Mouse (Mus musculus) liver, embryonic 11.5 days (tissue): Measurements from ENCODE around the gene Arl16. TPM values are rescaled to one million over a fixed set of nuclear protein-coding genes. Genes with fewer than 3 reads are reported as not detected.

Source experiments
- ATAC-seq: fragments of 200-750 bp; cut with Nextera tagmentation; replicated peaks from 2 replicates; pipeline ENCODE4 v1.8.0; 2017; ENCODE audit warnings: moderate number of reproducible peaks, mild to moderate bottlenecking, moderate TSS enrichment, moderate library complexity; ENCODE audit not compliant: low FRiP score
- DNase-seq: peaks from one replicate; pipeline ENCODE4 v3.0.0-alpha.2; 2017; ENCODE audit warnings: low spot score
- H3K27ac ChIP-seq: fragments of 300-500 bp; sonication (generic); 2 replicates; pipeline ENCODE4 v1.5.1; 2014; ENCODE audit warnings: mild to moderate bottlenecking, low read depth, low read length, control low read depth
- H3K27me3 ChIP-seq: fragments of 300-500 bp; sonication (generic); replicated peaks from 2 replicates; pipeline ENCODE4 v1.6.1; 2014; ENCODE audit warnings: low read length, mixed read lengths; ENCODE audit not compliant: control insufficient read depth, insufficient read depth
- H3K36me3 ChIP-seq: fragments of 300-500 bp; sonication (generic); 2 replicates; pipeline ENCODE4 v1.6.1; 2014; ENCODE audit warnings: mild to moderate bottlenecking, low read length, moderate library complexity, mixed read lengths; ENCODE audit not compliant: control insufficient read depth, insufficient read depth
- H3K4me1 ChIP-seq: fragments of 300-500 bp; sonication (generic); replicated peaks from 2 replicates; pipeline ENCODE4 v1.6.1; 2014; ENCODE audit warnings: low read length, mixed read lengths; ENCODE audit not compliant: control insufficient read depth, insufficient read depth
- H3K4me2 ChIP-seq: fragments of 300-500 bp; sonication (generic); 2 replicates; pipeline ENCODE4 v1.6.1; 2014; ENCODE audit warnings: mild to moderate bottlenecking, control low read depth, moderate library complexity
- H3K4me3 ChIP-seq: fragments of 300-500 bp; sonication (generic); 2 replicates; pipeline ENCODE4 v1.5.1; 2014; ENCODE audit warnings: low read depth, low read length, control low read depth
- H3K9ac ChIP-seq: fragments of 300-500 bp; sonication (generic); 2 replicates; pipeline ENCODE4 v1.6.1; 2014; ENCODE audit warnings: low read depth, low read length, control low read depth
- H3K9me3 ChIP-seq: fragments of 300-500 bp; sonication (generic); 2 replicates; pipeline ENCODE4 v1.6.1; 2016; ENCODE audit warnings: low read length, inconsistent platforms, mixed read lengths; ENCODE audit not compliant: control insufficient read depth
- WGBS: fragments of 180-500 bp; shearing (Covaris S2); extraction: QIAGEN DNeasy Blood & Tissue Kit; methylation state at CpG from one replicate; pipeline ENCODE4 v1.1.7; 2014; 5-methylcytosine and 5-hydroxymethylcytosine counted together
- polyA plus RNA-seq: library from polyadenylated mRNA; unstranded; fragments of >200 nt; fragmentation: Nextera tagmentation; extraction: Ambion mirVana; gene quantifications from 2 replicates; pipeline ENCODE4 v1.2.1, GENCODE M21; 2014

Gene Arl16
- polyA plus RNA-seq, 1 experiment from 2014 or later = 40.2 TPM

DNA sequence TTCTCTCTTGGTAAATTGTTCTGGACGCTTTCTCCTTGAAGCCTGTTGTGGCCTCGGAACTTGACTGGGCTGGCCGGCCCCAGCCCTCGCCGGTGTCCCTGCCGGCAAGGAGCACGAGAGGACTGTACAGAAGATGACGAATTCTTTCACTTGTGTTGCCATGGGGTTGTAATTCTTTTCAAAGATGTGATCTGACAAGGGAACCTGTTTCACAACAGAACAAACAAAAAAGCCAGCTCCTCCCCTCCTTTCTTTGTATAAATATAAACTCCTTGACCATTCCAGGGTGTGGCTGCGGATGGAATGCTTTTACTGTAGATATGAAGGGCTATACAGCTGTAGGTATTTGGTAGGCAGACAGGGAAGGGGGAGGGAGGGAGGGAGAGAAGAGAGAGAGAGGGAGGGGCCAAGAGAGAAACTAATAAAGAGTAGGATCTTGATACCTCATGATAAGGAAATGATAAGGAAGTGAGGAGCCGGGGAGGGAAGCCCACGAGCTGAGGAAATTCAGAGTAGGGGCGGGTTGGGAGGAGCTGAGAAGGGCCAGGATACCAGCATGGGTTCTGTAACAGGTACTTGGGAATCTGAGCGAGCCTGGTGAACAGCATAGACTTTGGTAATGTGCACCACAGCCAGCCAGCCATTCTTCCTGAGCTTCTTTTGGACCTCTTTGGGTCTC lies 40.3 kb upstream of the Arl16 start:
- no peak overlapping the region for H3K9ac ChIP-seq
- no peaks in the 10 kb centered on the region for H3K27me3 ChIP-seq
- no peak for DNase-seq
- peaks cover 20% of the 10 kb centered on the region for H3K4me1 ChIP-seq
- no peak overlapping the region for H3K4me2 ChIP-seq
- H3K36me3 ChIP-seq = no peaks in the 10 kb centered on the region
- ATAC-seq = no peak
- H3K4me3 ChIP-seq = no peak overlapping the region
- H3K27ac ChIP-seq = no peak overlapping the region
- H3K9me3 ChIP-seq = no peaks in the 10 kb centered on the region
- 73% methylated on average over 13 of the region's 13 CpGs for WGBS

- H3K9ac ChIP-seq = no peak overlapping the region
Measured at GRCm38 (mm10) chr11:120506899-120507298, 39.5 kb upstream of the Arl16 start.

DNA sequence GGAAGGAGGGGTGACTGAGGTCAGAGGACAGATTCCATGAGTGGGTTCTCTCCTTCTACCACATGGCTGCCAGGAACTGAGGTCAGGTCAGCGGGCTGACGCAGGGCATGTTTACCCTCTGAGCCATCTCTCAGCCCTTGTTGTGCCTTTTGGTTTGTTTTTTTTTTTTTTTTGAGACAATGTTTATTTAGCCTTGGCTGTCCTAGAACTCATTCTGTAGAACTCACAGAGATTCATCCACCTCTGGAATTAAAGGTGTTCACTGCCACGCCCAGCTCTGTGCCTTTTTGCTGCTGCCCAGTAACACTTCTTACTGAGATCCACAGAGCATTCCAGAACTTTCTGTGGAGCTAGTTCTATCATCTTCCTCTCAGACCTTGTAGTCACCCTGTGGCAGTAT lies 38.3 kb upstream of the Arl16 start:
- H3K27me3 ChIP-seq = no peaks in the 10 kb centered on the region
- H3K9ac ChIP-seq = no peak overlapping the region
- H3K4me3 ChIP-seq = no peak overlapping the region
- no peaks in the 10 kb centered on the region for H3K36me3 ChIP-seq
- H3K4me2 ChIP-seq = no peak overlapping the region
- DNase-seq = no peak
- no peak for ATAC-seq
- no peaks in the 10 kb centered on the region for H3K9me3 ChIP-seq
- WGBS = 79% methylated on average over 3 of the region's 3 CpGs
- no peak overlapping the region for H3K27ac ChIP-seq
- peaks cover 20% of the 10 kb centered on the region for H3K4me1 ChIP-seq

More at GRCm38 (mm10) chr11:120506899-120507298, 39.5 kb upstream of the Arl16 start:
- ATAC-seq (no peak; the same call in 1 of the 2 replicates), DNase-seq (no peak)
- H3K9me3 ChIP-seq = no peaks in the 10 kb centered on the region
- no peaks in the 10 kb centered on the region for H3K27me3 ChIP-seq
- no peak overlapping the region for H3K27ac ChIP-seq
- no peak overlapping the region for H3K4me2 ChIP-seq
- 59% methylated on average over 4 of the region's 4 CpGs for WGBS
- H3K4me1 ChIP-seq = peaks cover 20% of the 10 kb centered on the region
- H3K36me3 ChIP-seq = no peaks in the 10 kb centered on the region
- no peak overlapping the region for H3K4me3 ChIP-seq

DNA sequence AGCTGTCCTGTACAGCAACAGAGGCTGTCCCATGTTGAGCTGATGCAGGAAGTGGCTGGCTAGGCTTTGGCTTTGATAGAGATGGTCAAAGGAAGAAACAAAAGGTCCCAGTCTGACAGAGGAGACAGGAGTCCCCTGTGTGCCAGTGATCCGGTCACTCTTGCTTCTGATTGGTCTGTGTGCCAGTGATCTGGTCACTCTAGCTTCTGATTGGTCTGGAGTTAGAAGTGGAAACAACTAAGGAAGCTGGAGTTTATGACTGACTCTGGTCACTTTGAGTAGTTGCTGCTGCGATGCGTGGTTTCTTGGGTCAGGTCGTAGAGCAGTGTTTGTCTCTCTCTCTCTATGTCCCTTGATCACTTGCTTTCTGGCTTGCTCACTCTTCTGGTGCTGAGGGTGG lies 34.3 kb upstream of the Arl16 start:
- WGBS = 79% methylated on average over 4 of the region's 4 CpGs
- Histone ChIP-seq H3K4me2 (no peak overlapping the region), H3K9ac (no peak overlapping the region), H3K4me3 (no peak overlapping the region), H3K27me3 (no peaks in the 10 kb centered on the region), H3K27ac (no peak overlapping the region), H3K36me3 (peaks cover 20% of the 10 kb centered on the region), H3K4me1 (peaks cover 7% of the 10 kb centered on the region; the same call in 1 of the 2 replicates), H3K9me3 (no peaks in the 10 kb centered on the region)
- ATAC-seq (no peak), DNase-seq (no peak)

GRCm38 (mm10) chr11:120501018-120501417 lies 33.6 kb upstream of the Arl16 start:
- H3K9ac ChIP-seq = no peak overlapping the region
- WGBS = 54% methylated on average over 6 of the region's 6 CpGs
- DNase-seq = no peak

DNA sequence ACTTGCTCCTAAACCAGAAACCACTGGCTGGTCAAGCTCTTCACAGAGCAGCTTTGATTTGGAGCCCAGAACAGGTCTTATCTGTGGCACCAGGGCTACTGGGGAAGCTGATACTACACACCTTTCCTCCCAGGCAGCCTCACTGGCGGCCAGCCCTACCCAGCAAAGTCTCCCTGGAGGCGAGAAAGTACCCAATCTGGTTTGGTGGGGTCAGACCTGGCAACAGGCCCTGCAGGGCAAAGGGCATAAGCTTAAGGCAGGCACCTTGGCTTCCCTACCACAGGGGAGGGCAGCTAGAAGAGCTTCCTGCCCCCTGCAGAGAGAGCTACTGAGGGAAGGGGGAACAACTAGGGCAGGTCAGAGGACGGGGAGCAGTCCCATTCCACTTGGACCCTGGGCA lies 33.0 kb upstream of the Arl16 start:
- Histone ChIP-seq H3K9ac (no peak overlapping the region; the same call in 1 of the 2 replicates), H3K4me2 (no peak overlapping the region), H3K27me3 (no peaks in the 10 kb centered on the region), H3K27ac (peak overlapping the region; percentile 43; the same call in 1 of the 2 replicates), H3K4me3 (no peak overlapping the region), H3K9me3 (no peaks in the 10 kb centered on the region), H3K4me1 (peaks cover 4% of the 10 kb centered on the region; the same call in 1 of the 2 replicates), H3K36me3 (peaks cover 24% of the 10 kb centered on the region)
- no peak for DNase-seq
- ATAC-seq = no peak
- WGBS = 23% methylated on average over 3 of the region's 3 CpGs

More at GRCm38 (mm10) chr11:120501018-120501417, 33.6 kb upstream of the Arl16 start:
- Histone ChIP-seq H3K36me3 (peaks cover 24% of the 10 kb centered on the region), H3K9me3 (no peaks in the 10 kb centered on the region), H3K4me2 (no peak overlapping the region), H3K27ac (no peak overlapping the region), H3K27me3 (no peaks in the 10 kb centered on the region), H3K4me3 (no peak overlapping the region), H3K4me1 (peaks cover 7% of the 10 kb centered on the region; the same call in 1 of the 2 replicates)
- ATAC-seq = no peak

- Histone ChIP-seq H3K4me1 (peaks cover 4% of the 10 kb centered on the region; the same call in 1 of the 2 replicates), H3K27me3 (no peaks in the 10 kb centered on the region), H3K4me2 (no peak overlapping the region), H3K27ac (no peak overlapping the region), H3K36me3 (peaks cover 27% of the 10 kb centered on the region), H3K9ac (no peak overlapping the region), H3K4me3 (no peak overlapping the region), H3K9me3 (no peaks in the 10 kb centered on the region)
- DNase-seq (no peak), ATAC-seq (no peak)
- 71% methylated on average over 6 of the region's 6 CpGs for WGBS
Measured at GRCm38 (mm10) chr11:120499894-120500293, 32.5 kb upstream of the Arl16 start.

GRCm38 (mm10) chr11:120498891-120499290 lies 31.5 kb upstream of the Arl16 start:
- ATAC-seq (no peak), DNase-seq (no peak)
- Histone ChIP-seq H3K4me2 (no peak overlapping the region), H3K36me3 (peaks cover 32% of the 10 kb centered on the region), H3K27me3 (no peaks in the 10 kb centered on the region), H3K27ac (no peak overlapping the region), H3K4me1 (peaks cover 7% of the 10 kb centered on the region; the same call in 1 of the 2 replicates), H3K4me3 (no peak overlapping the region), H3K9me3 (no peaks in the 10 kb centered on the region), H3K9ac (no peak overlapping the region)
- WGBS = 85% methylated on average over 5 of the region's 5 CpGs

DNA sequence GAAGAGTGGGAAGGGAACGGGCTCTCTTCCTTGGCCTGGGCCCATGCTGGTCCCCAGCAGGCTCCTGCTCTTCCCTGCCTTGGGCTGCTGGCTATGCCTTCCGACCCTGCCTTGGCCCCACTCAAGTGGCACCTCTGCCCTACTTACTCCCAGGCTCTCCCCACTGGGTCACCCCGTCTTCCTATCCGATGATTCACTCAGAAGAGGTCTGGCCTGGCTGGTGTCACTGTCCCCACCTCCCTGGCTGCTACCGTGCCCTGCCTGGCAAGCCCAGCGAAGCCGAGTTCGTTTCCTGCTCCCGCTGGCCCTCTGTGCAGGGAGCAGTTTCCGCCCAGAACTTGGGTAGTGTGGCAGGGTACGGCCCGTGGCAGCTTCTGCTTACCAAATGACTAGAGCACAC lies 30.8 kb upstream of the Arl16 start:
- peaks cover 10% of the 10 kb centered on the region for H3K4me1 ChIP-seq
- ATAC-seq = no peak
- H3K36me3 ChIP-seq = peaks cover 33% of the 10 kb centered on the region

More for the DNA sequence above, 30.8 kb upstream of the Arl16 start:
- WGBS = 92% methylated on average over 12 of the region's 12 CpGs
- Histone ChIP-seq H3K4me2 (no peak overlapping the region), H3K4me3 (no peak overlapping the region), H3K9me3 (no peaks in the 10 kb centered on the region), H3K27me3 (no peaks in the 10 kb centered on the region), H3K9ac (no peak overlapping the region), H3K27ac (no peak overlapping the region)
- no peak for DNase-seq
